Mouse (Mus musculus) ovary, postnatal 14 days (tissue): Measurements from ENCODE around the gene Ifna7.

Experiments used
- DNase-seq: peaks from one replicate; pipeline ENCODE4 v3.0.0; 2022; ENCODE audit warnings: low spot score

The Ifna7 gene

GRCm38 (mm10) chr4:88840058-88840457 is 24.0 kb downstream of the Ifna7 start:
- DNase-seq: no peak

GRCm38 (mm10) chr4:88841438-88841911 is 25.4 kb downstream of the Ifna7 start, which contains the start of gene Ifna4:
Gene Ifna4 (plus strand): TSS chr4:88841861.
- no peak for DNase-seq

DNA sequence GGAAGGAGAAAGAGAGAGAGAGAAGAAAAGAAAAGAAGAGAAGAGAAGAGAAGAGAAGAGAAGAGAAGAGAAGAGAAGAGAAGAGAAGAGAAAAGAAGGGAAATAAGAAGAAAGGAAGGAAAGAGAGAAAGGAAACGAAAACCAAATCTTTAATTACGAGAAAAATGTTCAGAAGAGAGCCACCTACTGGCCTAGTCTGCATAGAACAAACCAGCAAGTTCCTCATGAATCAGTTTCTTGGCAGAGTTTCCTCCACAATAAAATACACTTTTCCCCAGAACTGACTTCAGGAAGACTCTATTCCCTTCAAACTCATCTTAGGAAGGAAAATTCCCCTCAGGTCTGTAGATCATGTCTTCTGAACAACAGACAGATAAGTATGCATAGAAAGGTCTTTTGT is 29.3 kb downstream of the Ifna7 start:
- no peak for DNase-seq

DNA sequence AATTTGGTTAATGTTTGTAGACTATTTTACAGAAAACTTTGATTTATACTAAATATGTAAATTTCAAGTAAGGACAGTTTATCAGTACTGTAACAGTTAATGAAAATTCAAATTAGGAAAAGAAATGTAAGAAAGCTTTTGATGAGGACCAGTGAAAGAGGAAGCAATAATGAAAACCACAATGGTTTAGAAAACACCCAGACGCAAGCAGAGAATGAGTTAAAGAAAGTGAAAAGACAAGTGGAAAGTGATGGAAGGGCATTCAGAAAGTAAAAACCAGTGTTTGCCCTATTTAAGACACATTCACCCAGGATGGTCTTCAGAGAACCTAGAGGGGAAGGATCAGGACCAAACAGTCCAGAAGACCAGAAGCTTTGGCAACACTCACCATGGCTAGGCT is 33.7 kb downstream of the Ifna7 start, which contains the start of gene Ifna1:
Ifna1 (plus strand) TSS at position 390 of the 400 bp plus-strand sequence.
- DNase-seq: no peak

DNA sequence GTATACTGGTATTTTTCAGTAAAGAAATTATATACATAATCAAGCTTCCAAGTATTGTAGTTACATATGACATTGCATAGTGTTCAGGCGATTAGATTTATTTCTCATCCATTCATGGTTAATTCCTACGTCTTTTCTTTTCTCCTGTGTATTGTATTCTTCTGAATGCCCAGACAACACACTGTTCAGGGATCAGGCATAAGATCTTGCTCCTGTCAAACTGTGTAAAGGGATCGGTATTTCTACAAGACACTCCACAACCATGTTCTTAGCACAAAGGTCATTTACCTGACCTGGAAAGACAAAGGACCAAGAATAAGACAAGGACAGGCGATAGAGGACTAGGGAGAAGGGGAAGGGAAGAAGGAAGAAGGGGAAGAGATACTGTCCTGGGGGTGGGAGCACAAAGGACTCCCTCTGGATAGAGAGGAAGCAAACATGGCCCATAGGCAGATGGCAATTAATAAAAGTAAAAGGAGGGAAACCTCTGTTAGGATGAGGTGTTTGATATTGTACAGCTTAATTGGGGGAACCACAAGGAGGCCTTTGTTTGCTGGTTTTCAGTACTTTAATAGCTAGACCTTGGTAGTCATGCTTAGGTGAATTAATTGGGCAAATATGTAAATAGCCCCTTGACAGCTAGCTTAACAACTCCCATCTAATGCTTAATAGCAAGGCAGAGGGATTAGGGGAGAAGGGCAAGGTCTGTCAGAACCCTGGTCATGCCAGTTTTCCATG is 35.2 kb downstream of the Ifna7 start:
- no peak for DNase-seq

- no peak for DNase-seq
Observed at GRCm38 (mm10) chr4:88859214-88859613, 43.2 kb downstream of the Ifna7 start.

DNA sequence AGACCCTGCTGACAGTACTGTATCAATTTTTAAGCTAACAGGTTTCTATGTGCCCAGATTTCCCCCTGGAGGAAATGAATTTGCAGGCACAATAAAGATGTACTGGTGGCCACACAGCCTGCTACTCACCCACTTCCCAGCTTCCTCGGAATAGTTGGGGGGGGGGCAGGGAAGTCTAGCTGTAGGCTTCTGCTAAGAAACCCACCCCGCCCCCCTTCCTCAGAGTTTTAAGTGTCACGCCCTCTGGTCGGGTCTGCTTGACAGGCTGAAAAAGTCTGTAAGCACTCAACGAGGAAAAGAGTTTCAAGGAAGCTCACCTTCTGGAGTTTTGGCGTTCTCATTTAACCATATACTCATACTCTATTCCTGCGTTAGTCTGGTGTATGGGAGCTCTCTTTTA is 47.3 kb downstream of the Ifna7 start:
- DNase-seq: no peak

GRCm38 (mm10) chr4:88864599-88864998 is 48.6 kb downstream of the Ifna7 start:
- DNase-seq: no peak

DNA sequence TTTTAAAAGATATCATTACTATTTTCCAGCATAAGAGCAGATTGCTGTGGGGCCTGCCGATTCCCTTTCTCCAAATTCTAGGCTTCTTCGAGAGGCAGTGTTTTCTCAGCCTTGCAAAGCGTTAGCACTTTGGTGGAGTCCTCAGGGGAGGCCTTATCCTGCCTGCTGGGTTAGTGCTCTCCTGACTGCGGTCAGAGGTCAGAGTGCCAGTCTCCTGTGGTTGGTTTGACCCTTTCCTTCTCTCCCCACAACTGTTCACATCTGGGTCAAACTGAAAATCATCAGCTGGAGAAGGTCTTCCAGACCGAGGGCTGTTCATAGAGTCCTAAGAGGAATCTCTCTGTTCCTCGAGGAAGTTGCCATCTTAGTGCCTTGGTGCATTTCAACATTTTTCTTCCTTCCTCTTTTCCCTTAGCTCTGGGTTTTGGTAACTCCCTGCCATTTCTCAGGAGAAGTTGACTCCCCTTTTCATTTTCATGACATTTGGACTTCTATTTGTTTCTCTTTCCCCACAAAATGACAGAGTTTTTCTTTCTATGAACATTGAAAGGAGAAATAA is 49.1 kb downstream of the Ifna7 start:
- no peak for DNase-seq
